Mouse (Mus musculus) MEL (cell line): ENCODE data around the gene Slamf8. TPM values are rescaled to one million over a fixed set of nuclear protein-coding genes. Genes with fewer than 3 reads are reported as not detected.

ENCODE experiments used
- DNase-seq: peaks from one replicate; pipeline ENCODE4 v3.0.0; 2011; ENCODE audit warnings: low read depth, low spot score
- H3K27ac ChIP-seq: 2 replicates; pipeline ENCODE4 v1.5.1; 2012; ENCODE audit warnings: low read depth, mild to moderate bottlenecking, control low read depth, low read length, moderate library complexity; ENCODE audit not compliant: control insufficient read depth
- H3K27me3 ChIP-seq, 2 experiments: fragments of 150-350 bp in 1 of 2; sonication (generic) in 1 of 2; 2 replicates each; pipeline ENCODE4 v1.6.1; 2012; ENCODE audit warnings: low read length in 2 of 2, mild to moderate bottlenecking in 2 of 2, improper control_type of control experiment in 1 of 2, moderate library complexity in 1 of 2; ENCODE audit not compliant: insufficient read depth in 2 of 2, control insufficient read depth in 1 of 2
- H3K36me3 ChIP-seq, 2 experiments: 2 replicates each; pipeline ENCODE4 v1.6.1; 2012 to 2014; ENCODE audit warnings: low read length in 2 of 2, improper control_type of control experiment in 1 of 2, inconsistent platforms in 1 of 2, mild to moderate bottlenecking in 1 of 2; ENCODE audit not compliant: insufficient read depth in 2 of 2, control insufficient read depth in 1 of 2
- H3K4me1 ChIP-seq, 2 experiments: fragments of 150-350 bp in 1 of 2; sonication (generic) in 1 of 2; 2 replicates each; pipeline ENCODE4 v1.6.1; 2012; ENCODE audit warnings: low read length in 2 of 2, improper control_type of control experiment in 1 of 2, mild to moderate bottlenecking in 1 of 2; ENCODE audit not compliant: insufficient read depth in 2 of 2, control insufficient read depth in 1 of 2
- H3K4me3 ChIP-seq, 2 experiments: fragments of 150-350 bp in 1 of 2; sonication (generic) in 1 of 2; 2 replicates each; pipeline ENCODE4 v1.5.1; 2012; ENCODE audit warnings: low read depth in 2 of 2, low read length in 2 of 2, mild to moderate bottlenecking in 2 of 2, moderate library complexity in 2 of 2, control low read depth in 1 of 2, improper control_type of control experiment in 1 of 2; ENCODE audit not compliant: control insufficient read depth in 1 of 2, insufficient read depth in 1 of 2
- H3K79me2 ChIP-seq: 2 replicates; pipeline ENCODE4 v1.6.1; 2012; ENCODE audit warnings: mild to moderate bottlenecking, low read length, moderate library complexity; ENCODE audit not compliant: control insufficient read depth, poor library complexity, insufficient read depth
- H3K9ac ChIP-seq: 2 replicates; pipeline ENCODE4 v1.6.1; 2012; ENCODE audit warnings: low read depth, mild to moderate bottlenecking, control low read depth, low read length, moderate library complexity; ENCODE audit not compliant: control insufficient read depth, poor library complexity, severe bottlenecking
- H3K9me3 ChIP-seq: fragments of 150-350 bp; sonication (generic); replicated peaks from 2 replicates; pipeline ENCODE4 v1.6.1; 2012; ENCODE audit warnings: mild to moderate bottlenecking, low read length, improper control_type of control experiment, moderate library complexity; ENCODE audit not compliant: insufficient read depth
- BHLHE40 ChIP-seq: IDR thresholded peaks from 2 replicates; pipeline ENCODE4 v1.6.1; 2012; ENCODE audit warnings: low read depth, mild to moderate bottlenecking, inconsistent platforms, low read length, improper control_type of control experiment, borderline replicate concordance
- CHD1 ChIP-seq: IDR thresholded peaks from 2 replicates; pipeline ENCODE4 v1.6.1; 2012; ENCODE audit warnings: low read depth, mild to moderate bottlenecking, inconsistent platforms, low read length, improper control_type of control experiment
- CTCF ChIP-seq, 3 experiments: IDR thresholded peaks in 2 of 3; conservative IDR thresholded peaks in 1 of 3; 2 replicates each; pipeline ENCODE4 v1.5.1; 2011 to 2012; ENCODE audit warnings: low read length in 3 of 3, low read depth in 2 of 3, mild to moderate bottlenecking in 2 of 3, improper control_type of control experiment in 1 of 3, inconsistent platforms in 1 of 3, mixed read lengths in 1 of 3, moderate library complexity in 1 of 3; ENCODE audit not compliant: control insufficient read depth in 1 of 3, insufficient read depth in 1 of 3, poor library complexity in 1 of 3, severe bottlenecking in 1 of 3
- E2F4 ChIP-seq: IDR thresholded peaks from 2 replicates; pipeline ENCODE4 v1.6.1; 2011; ENCODE audit warnings: low read depth, low read length, improper control_type of control experiment, borderline replicate concordance
- ELF1 ChIP-seq: IDR thresholded peaks from 2 replicates; pipeline ENCODE4 v1.6.1; 2014; ENCODE audit warnings: low read depth, mild to moderate bottlenecking, inconsistent platforms, low read length, improper control_type of control experiment, moderate library complexity
- EP300 ChIP-seq, 2 experiments: IDR thresholded peaks; 2 replicates each; pipeline ENCODE4 v1.6.1; 2011; ENCODE audit warnings: improper control_type of control experiment in 2 of 2, low read length in 2 of 2, low read depth in 1 of 2, mild to moderate bottlenecking in 1 of 2
- ETS1 ChIP-seq: IDR thresholded peaks from 2 replicates; pipeline ENCODE4 v1.6.1; 2012; ENCODE audit warnings: low read depth, mild to moderate bottlenecking, inconsistent platforms, low read length, improper control_type of control experiment, moderate library complexity
- GABPA ChIP-seq: IDR thresholded peaks from 2 replicates; pipeline ENCODE4 v1.6.1; 2012; ENCODE audit warnings: low read depth, mild to moderate bottlenecking, inconsistent platforms, low read length, improper control_type of control experiment, moderate library complexity
- GATA1 ChIP-seq: IDR thresholded peaks from 2 replicates; pipeline ENCODE4 v1.6.1; 2011; ENCODE audit warnings: low read depth, low read length, improper control_type of control experiment
- KAT2A ChIP-seq: conservative IDR thresholded peaks from 2 replicates; pipeline ENCODE4 v1.6.1; 2012; ENCODE audit warnings: low read depth, low read length, improper control_type of control experiment, inconsistent platforms
- MAFK ChIP-seq: IDR thresholded peaks from 2 replicates; pipeline ENCODE4 v1.6.1; 2011; ENCODE audit warnings: low read depth, mild to moderate bottlenecking, low read length, improper control_type of control experiment, borderline replicate concordance
- MAX ChIP-seq: IDR thresholded peaks from 2 replicates; pipeline ENCODE4 v1.6.1; 2011; ENCODE audit warnings: low read length, improper control_type of control experiment
- MEF2A ChIP-seq: IDR thresholded peaks from 2 replicates; pipeline ENCODE4 v1.6.1; 2014; ENCODE audit warnings: low read depth, mild to moderate bottlenecking, inconsistent platforms, low read length, improper control_type of control experiment; ENCODE audit not compliant: poor library complexity, insufficient replicate concordance, severe bottlenecking; ENCODE audit errors: extremely low read depth
- MYB ChIP-seq: IDR thresholded peaks from 2 replicates; pipeline ENCODE4 v1.6.1; 2011; ENCODE audit warnings: mild to moderate bottlenecking, low read depth, low read length, improper control_type of control experiment
- MYC ChIP-seq: IDR thresholded peaks from 2 replicates; pipeline ENCODE4 v1.6.1; 2011; ENCODE audit warnings: low read depth, mild to moderate bottlenecking, low read length, improper control_type of control experiment, moderate library complexity
- NRF1 ChIP-seq: IDR thresholded peaks from 2 replicates; pipeline ENCODE4 v1.6.1; 2014; ENCODE audit warnings: low read depth, mild to moderate bottlenecking, inconsistent platforms, low read length, improper control_type of control experiment, moderate library complexity; ENCODE audit not compliant: poor library complexity, insufficient read depth, severe bottlenecking
- POLR2AphosphoS2 ChIP-seq: IDR thresholded peaks from 2 replicates; pipeline ENCODE4 v1.6.1; 2011; ENCODE audit warnings: low read length, improper control_type of control experiment
- POLR2AphosphoS5 ChIP-seq: IDR thresholded peaks from 2 replicates; pipeline ENCODE4 v1.6.1; 2012; ENCODE audit warnings: low read depth, borderline replicate concordance, mild to moderate bottlenecking, inconsistent platforms, low read length, moderate library complexity, mixed read lengths
- RAD21 ChIP-seq: IDR thresholded peaks from 2 replicates; pipeline ENCODE4 v1.6.1; 2011; ENCODE audit warnings: mild to moderate bottlenecking, low read depth, low read length, improper control_type of control experiment
- RCOR1 ChIP-seq: IDR thresholded peaks from 2 replicates; pipeline ENCODE4 v1.6.1; 2012; ENCODE audit warnings: low read depth, mild to moderate bottlenecking, inconsistent platforms, low read length, improper control_type of control experiment
- SIN3A ChIP-seq: IDR thresholded peaks from 2 replicates; pipeline ENCODE4 v1.6.1; 2012; ENCODE audit warnings: low read length, improper control_type of control experiment, inconsistent platforms
- SMC3 ChIP-seq: IDR thresholded peaks from 2 replicates; pipeline ENCODE4 v1.6.1; 2011; ENCODE audit warnings: low read depth, low read length, improper control_type of control experiment
- TAL1 ChIP-seq: IDR thresholded peaks from 2 replicates; pipeline ENCODE4 v1.6.1; 2012; ENCODE audit warnings: mild to moderate bottlenecking, inconsistent platforms, low read length, moderate library complexity, mixed read lengths
- TBP ChIP-seq: IDR thresholded peaks from 2 replicates; pipeline ENCODE4 v1.8.0; 2011; ENCODE audit warnings: low read depth, low read length, improper control_type of control experiment
- TCF12 ChIP-seq: IDR thresholded peaks from 2 replicates; pipeline ENCODE4 v1.6.1; 2014; ENCODE audit warnings: low read depth, mild to moderate bottlenecking, inconsistent platforms, low read length, improper control_type of control experiment, moderate library complexity
- UBTF ChIP-seq: IDR thresholded peaks from 2 replicates; pipeline ENCODE4 v1.6.1; 2012; ENCODE audit warnings: low read depth, mild to moderate bottlenecking, inconsistent platforms, low read length, improper control_type of control experiment, moderate library complexity, borderline replicate concordance; ENCODE audit not compliant: insufficient read depth
- USF1 ChIP-seq: IDR thresholded peaks from 2 replicates; pipeline ENCODE4 v1.6.1; 2014; ENCODE audit warnings: low read depth, mild to moderate bottlenecking, inconsistent platforms, low read length, improper control_type of control experiment, moderate library complexity
- USF2 ChIP-seq, 2 experiments: IDR thresholded peaks; 2 replicates each; pipeline ENCODE4 v1.6.1; 2011 to 2012; ENCODE audit warnings: improper control_type of control experiment in 2 of 2, low read length in 2 of 2, borderline replicate concordance in 1 of 2, inconsistent platforms in 1 of 2, low read depth in 1 of 2, mild to moderate bottlenecking in 1 of 2; ENCODE audit not compliant: insufficient read depth in 1 of 2
- ZC3H11A ChIP-seq: IDR thresholded peaks from 2 replicates; pipeline ENCODE4 v1.6.1; 2012; ENCODE audit warnings: low read depth, mild to moderate bottlenecking, inconsistent platforms, low read length, improper control_type of control experiment
- ZKSCAN1 ChIP-seq: IDR thresholded peaks from 2 replicates; pipeline ENCODE4 v1.6.1; 2012; ENCODE audit warnings: low read depth, mild to moderate bottlenecking, inconsistent platforms, low read length, improper control_type of control experiment, moderate library complexity
- ZMIZ1 ChIP-seq: IDR thresholded peaks from 2 replicates; pipeline ENCODE4 v1.6.1; 2012; ENCODE audit warnings: low read depth, mild to moderate bottlenecking, inconsistent platforms, low read length, improper control_type of control experiment, moderate library complexity
- polyA plus RNA-seq, 2 experiments: library from polyadenylated mRNA; stranded (reverse) in 1 of 2; unstranded in 1 of 2; fragments of >175 nt in 1 of 2; fragments of >200 nt in 1 of 2; gene quantifications; 2 replicates each; pipeline versions ENCODE4 v1.2.1 to v1.2.4; 2012; ENCODE audit warnings: low replicate concordance in 2 of 2, low read depth in 1 of 2; ENCODE audit not compliant: insufficient read length in 2 of 2, insufficient read depth in 1 of 2, missing spikeins in 1 of 2
- total RNA-seq: library from RNA; depleted of rRNA; stranded (reverse); fragments of 300-350 nt; gene quantifications from 2 replicates; pipeline ENCODE4 v1.2.3, GENCODE M21; 2012

The Slamf8 gene
- total and polyA plus RNA-seq, 3 experiments = not detected

DNA sequence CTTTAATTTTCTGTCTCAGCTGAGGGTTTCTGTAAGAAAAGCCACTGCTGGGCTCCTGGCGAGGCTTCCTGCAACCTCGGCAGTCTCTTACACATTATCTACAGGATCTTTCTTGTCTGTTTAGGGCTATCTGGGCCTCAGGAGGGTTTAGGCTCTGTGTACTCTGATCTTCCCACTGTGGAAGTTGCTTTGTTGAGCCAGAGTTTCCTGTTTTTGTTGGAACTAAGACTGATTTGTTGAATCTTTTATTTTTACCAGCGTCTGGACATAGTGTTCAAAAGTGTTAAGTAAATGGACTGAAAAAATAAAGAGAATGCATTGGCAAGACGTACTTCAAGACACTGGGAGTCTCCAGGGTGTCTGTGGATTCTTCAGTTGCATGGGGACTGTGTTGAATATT is 44.9 kb upstream of the Slamf8 start:
- H3K36me3 ChIP-seq = no peaks in the 10 kb centered on the region
- no peak overlapping the region for H3K9ac ChIP-seq
- no peaks in the 10 kb centered on the region; a peak in 1 of 4 replicates for H3K4me1 ChIP-seq
- peaks cover 4% of the 10 kb centered on the region in 2 experiments for H3K27me3 ChIP-seq
- no peak for DNase-seq
- H3K9me3 ChIP-seq = no peaks in the 10 kb centered on the region
- H3K27ac ChIP-seq = no peak overlapping the region
- no peaks in the 10 kb centered on the region for H3K79me2 ChIP-seq
- H3K4me3 ChIP-seq = no peak overlapping the region
- TF ChIP-seq RAD21 (no peak), E2F4 (no peak), NRF1 (no peak), ELF1 (no peak), MAX (no peak), GABPA (no peak), ZC3H11A (no peak), ETS1 (no peak), EP300 (IDR thresholded peaks at IDR 0.05; ENCODE audit: low read depth in 1 of 2, low read length in 2 of 2) (no peak), CTCF (IDR thresholded peaks at IDR 0.05 in 2 of 3, conservative IDR thresholded peaks at IDR 0.05 in 1 of 3; ENCODE audit: control insufficient read depth in 1 of 3, insufficient read depth in 1 of 3, low read depth in 2 of 3, low read length in 3 of 3, poor library complexity in 1 of 3, severe bottlenecking in 1 of 3) (no peak), USF1 (no peak), ZMIZ1 (no peak), CHD1 (no peak), RCOR1 (no peak), MEF2A (no peak), TBP (no peak), TAL1 (no peak), MYC (no peak), TCF12 (no peak)

- H3K36me3 ChIP-seq = no peaks in the 10 kb centered on the region
- no peak overlapping the region for H3K9ac ChIP-seq
These were observed 43.8 kb upstream of the Slamf8 start for GRCm38 (mm10) chr1:172634136-172634535.

More at GRCm38 (mm10) chr1:172634136-172634535, 43.8 kb upstream of the Slamf8 start:
- no peak for DNase-seq
- Histone ChIP-seq H3K4me3 (no peak overlapping the region), H3K27ac (no peak overlapping the region), H3K9me3 (no peaks in the 10 kb centered on the region), H3K27me3 (peaks cover 2 to 4% of the 10 kb centered on the region in 2 experiments; a peak in 3 of 4 replicates), H3K4me1 (no peaks in the 10 kb centered on the region; a peak in 1 of 4 replicates), H3K79me2 (no peaks in the 10 kb centered on the region)
- TF ChIP-seq KAT2A = no peak
- TF ChIP-seq SMC3 = no peak
- no peak for TF ChIP-seq SIN3A
- TF ChIP-seq USF2 (IDR thresholded peaks at IDR 0.05; ENCODE audit: borderline replicate concordance in 1 of 2, insufficient read depth in 1 of 2, low read depth in 1 of 2, low read length in 2 of 2) = no peak
- TF ChIP-seq TCF12 = no peak
- no peak for TF ChIP-seq POLR2AphosphoS5
- no peak for TF ChIP-seq MAFK
- no peak for TF ChIP-seq TAL1
- no peak for TF ChIP-seq UBTF
- TF ChIP-seq TBP = no peak
- no peak for TF ChIP-seq BHLHE40
- no peak for TF ChIP-seq ZMIZ1
- TF ChIP-seq POLR2AphosphoS2 = no peak
- TF ChIP-seq MYB = no peak
- no peak for TF ChIP-seq ELF1
- TF ChIP-seq MAX = no peak
- TF ChIP-seq MEF2A = no peak
- TF ChIP-seq EP300 (IDR thresholded peaks at IDR 0.05; ENCODE audit: low read depth in 1 of 2, low read length in 2 of 2) = no peak
- no peak for TF ChIP-seq GATA1
- no peak for TF ChIP-seq ZKSCAN1
